Mouse (Mus musculus): Measurements from ENCODE around the gene 4921509C19Rik. TPM values are rescaled to one million over a fixed set of nuclear protein-coding genes. Genes with fewer than 3 reads are reported as not detected.
"Not testable (repeated sequence)": the region's sequence is repeated elsewhere in the genome, so short reads cannot be mapped to it uniquely, and the experiment has no call there.

4921509C19Rik gene
- not detected in 2 replicates for polyA plus RNA-seq (2012; rRNA removed)

DNA sequence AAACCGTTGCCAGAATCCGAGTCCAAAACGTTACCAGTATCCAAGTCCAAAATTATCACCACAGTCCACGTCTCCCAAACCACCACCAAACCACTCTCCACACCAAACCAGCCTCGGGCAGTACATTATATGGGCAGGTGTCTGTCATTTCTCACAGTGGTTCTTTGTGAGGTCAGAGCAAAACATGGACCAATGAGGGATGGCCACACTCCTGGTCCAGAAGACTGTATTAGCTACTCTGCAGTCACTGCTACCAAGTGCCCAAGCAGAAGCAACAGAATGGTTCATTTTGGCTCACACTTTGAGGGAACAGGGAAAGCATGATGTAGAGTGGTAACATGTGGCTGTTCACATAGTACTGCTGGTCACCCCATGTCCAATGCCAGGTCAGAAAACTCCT, at the start of gene 4921509C19Rik:
TSS of gene 4921509C19Rik (minus strand) at position 101 of the 400 bp plus-strand sequence.
- not testable (repeated sequence) for DNase-seq; H3K27ac ChIP-seq (ENCODE audit: insufficient read depth, low read depth, low read length); H3K27me3 ChIP-seq (replicated peaks; ENCODE audit: control insufficient read depth, insufficient read depth, low read length); H3K4me1 ChIP-seq (ENCODE audit: control insufficient read depth, insufficient read depth, low read length); H3K36me3 ChIP-seq (ENCODE audit: control insufficient read depth, insufficient read depth, low read length); H3K4me3 ChIP-seq (ENCODE audit: insufficient read depth, low read depth, low read length)
- WGBS = 81% methylated on average over 5 of the region's 5 CpGs

DNA sequence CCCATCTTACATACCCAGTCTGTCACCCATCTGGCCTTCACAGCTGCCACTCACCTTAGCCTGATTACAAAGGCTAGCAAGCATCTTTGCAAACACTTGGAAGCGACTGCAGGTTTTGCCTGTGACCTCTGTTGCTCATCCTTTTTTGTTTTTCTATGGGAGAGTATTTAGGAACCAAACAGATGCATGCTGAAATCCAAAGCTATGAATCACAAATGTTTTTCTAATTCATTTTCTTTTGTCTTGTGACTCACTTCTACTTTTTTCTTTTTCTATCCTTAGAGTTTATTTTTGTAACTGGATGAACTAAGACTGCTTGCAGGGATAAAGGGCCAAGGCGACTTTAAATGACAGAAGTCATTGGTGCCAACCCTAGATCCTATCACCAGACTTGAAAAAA, 49.6 kb upstream of the 4921509C19Rik start:
- TF ChIP-seq POLR2A (IDR thresholded peaks at IDR 0.05; ENCODE audit: low read depth, low read length) (no peak), CTCF (conservative IDR thresholded peaks at IDR 0.05; ENCODE audit: insufficient read depth, insufficient read length, low read depth, low read length) (no peak)

DNA sequence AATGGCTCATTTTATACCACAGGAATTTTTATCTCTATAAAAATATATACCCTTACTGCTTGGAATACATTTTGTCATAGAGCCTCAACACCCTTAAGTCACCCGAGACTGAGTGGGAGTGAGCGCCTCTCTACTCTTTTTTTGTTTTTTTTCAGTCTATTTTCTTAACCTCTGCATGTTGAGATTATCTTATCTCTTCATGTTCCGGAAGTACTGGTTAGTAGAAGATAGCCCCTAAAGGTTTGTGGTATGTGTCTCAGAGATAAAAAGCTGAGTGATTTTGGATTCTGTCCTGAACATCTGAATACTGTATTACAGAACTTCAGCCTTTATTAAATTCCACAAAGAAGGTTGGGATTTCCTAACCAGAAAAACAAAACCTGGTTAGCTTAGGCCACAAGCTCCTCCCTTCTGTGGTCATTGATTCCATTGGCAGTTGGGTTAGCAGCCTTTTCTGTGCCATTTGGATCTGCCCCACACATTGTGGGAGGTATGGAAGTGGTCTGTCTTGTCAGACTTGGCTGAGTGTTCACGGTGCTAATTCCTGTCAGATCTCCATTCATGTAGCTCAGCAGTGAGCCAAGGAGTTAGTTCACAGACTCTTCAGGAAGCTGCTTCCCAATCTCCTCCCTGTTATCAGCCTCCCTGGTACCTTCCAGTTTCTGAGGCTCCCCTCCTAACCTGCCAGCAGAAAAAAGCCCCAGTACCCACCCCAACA, 48.5 kb upstream of the 4921509C19Rik start:
- TF ChIP-seq CTCF (conservative IDR thresholded peaks at IDR 0.05; ENCODE audit: insufficient read depth, insufficient read length, low read depth, low read length) (no peak), POLR2A (IDR thresholded peaks at IDR 0.05; ENCODE audit: low read depth, low read length) (no peak)
- Histone ChIP-seq H3K4me1 (ENCODE audit: control insufficient read depth, insufficient read depth, low read length) (no peaks in the 10 kb centered on the region), H3K4me3 (ENCODE audit: insufficient read depth, low read depth, low read length) (no peak overlapping the region), H3K36me3 (ENCODE audit: control insufficient read depth, insufficient read depth, low read length) (no peaks in the 10 kb centered on the region), H3K27ac (ENCODE audit: insufficient read depth, low read depth, low read length) (no peak overlapping the region), H3K27me3 (replicated peaks; ENCODE audit: control insufficient read depth, insufficient read depth, low read length) (no peaks in the 10 kb centered on the region)
- DNase-seq = no peak
- WGBS = 57% methylated on average over 4 of the region's 4 CpGs

More for the DNA sequence above, 49.6 kb upstream of the 4921509C19Rik start:
- WGBS = 71% methylated on average over 2 of the region's 2 CpGs
- Histone ChIP-seq H3K27me3 (replicated peaks; ENCODE audit: control insufficient read depth, insufficient read depth, low read length) (no peaks in the 10 kb centered on the region), H3K27ac (ENCODE audit: insufficient read depth, low read depth, low read length) (no peak overlapping the region), H3K4me3 (ENCODE audit: insufficient read depth, low read depth, low read length) (no peak overlapping the region), H3K36me3 (ENCODE audit: control insufficient read depth, insufficient read depth, low read length) (no peaks in the 10 kb centered on the region), H3K4me1 (ENCODE audit: control insufficient read depth, insufficient read depth, low read length) (no peaks in the 10 kb centered on the region)
- DNase-seq = no peak

DNA sequence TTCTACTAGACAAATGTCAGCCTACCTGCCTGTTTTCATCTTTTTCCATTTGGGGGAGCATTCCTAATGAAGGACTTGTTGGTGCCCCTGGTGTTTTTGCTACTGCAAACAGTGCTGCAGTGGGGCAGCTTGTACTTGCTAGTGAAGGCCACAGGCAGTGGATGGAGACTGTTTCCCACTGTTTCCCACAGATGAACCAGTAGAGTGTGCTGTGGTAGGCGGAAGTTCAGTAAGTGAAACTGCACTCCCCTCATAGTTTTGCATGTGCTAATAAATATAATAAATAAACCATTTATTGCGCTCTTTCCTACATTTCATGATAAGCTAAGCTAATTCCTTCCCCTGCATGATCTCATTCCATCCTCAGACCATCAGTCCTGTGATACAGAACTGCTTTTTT, 43.0 kb upstream of the 4921509C19Rik start:
- Histone ChIP-seq H3K27me3 (replicated peaks; ENCODE audit: control insufficient read depth, insufficient read depth, low read length) (no peaks in the 10 kb centered on the region), H3K36me3 (ENCODE audit: control insufficient read depth, insufficient read depth, low read length) (peaks cover 8% of the 10 kb centered on the region; the same call in 1 of the 2 replicates), H3K27ac (ENCODE audit: insufficient read depth, low read depth, low read length) (no peak overlapping the region), H3K4me1 (ENCODE audit: control insufficient read depth, insufficient read depth, low read length) (no peaks in the 10 kb centered on the region), H3K4me3 (ENCODE audit: insufficient read depth, low read depth, low read length) (no peak overlapping the region)
- no peak for DNase-seq
- WGBS = 78% methylated on average over 2 of the region's 2 CpGs
- TF ChIP-seq POLR2A (IDR thresholded peaks at IDR 0.05; ENCODE audit: low read depth, low read length) = no peak
- TF ChIP-seq CTCF (conservative IDR thresholded peaks at IDR 0.05; ENCODE audit: insufficient read depth, insufficient read length, low read depth, low read length) = 0 out of 2 replicates have a peak, but pooled peaks have one; percentile 23

DNA sequence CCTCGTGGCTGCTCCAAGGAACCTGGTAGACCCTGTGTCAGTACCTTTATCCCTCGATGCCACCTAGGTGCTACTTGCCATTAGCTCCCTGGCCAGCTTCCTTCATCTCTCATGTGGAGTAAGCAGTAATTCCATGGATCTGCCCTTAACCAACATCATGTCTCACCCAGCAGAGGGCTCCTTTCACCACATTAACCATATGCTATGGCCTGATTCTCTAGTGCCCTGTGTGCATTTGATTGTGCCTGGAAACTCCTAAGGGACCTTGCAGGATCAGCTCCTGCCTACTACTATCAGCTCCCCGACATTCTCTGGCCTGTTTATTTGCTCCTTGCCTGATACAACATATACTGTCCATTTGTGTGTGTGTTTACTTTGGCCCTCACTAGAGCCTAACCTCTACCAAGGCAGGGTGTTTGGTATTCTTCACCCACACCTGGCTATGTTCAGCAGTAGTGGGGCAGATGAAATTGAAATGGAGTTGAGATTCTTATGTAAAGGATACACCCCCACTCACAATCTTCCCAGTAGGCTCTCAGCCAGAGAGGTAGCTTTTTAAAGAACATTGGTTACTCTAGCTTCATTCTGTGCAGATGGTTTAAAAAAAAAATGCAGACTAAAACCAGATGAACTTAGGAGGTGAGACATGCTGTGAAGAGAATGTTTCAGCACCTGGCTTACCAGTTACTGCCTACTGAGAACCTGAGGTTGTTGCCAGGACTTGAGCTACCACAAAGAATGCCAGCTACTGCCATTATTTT, 37.8 kb upstream of the 4921509C19Rik start:
- 78% methylated on average over 3 of the region's 3 CpGs for WGBS
- peaks cover 9% of the 10 kb centered on the region; the same call in 1 of the 2 replicates for H3K36me3 ChIP-seq (ENCODE audit: control insufficient read depth, insufficient read depth, low read length)

DNA sequence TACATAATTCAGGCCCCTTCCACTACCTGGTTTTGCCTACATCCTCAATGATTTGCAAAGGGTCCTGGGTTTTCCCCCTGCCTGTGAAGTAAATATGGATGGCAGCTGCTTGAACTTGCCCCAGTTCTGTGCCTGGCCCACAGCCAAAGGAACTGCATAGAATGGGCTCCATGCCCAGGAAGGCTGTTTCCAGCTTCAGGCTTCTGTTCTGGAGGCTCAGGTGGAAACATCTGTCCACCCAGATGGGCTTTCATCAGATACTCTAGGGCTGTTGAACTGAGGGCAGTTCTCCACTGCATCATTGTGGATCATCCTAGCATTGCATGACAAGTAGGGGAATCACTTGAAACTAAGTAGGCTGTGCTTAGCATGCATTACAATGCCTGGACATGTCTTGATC, 36.2 kb upstream of the 4921509C19Rik start:
- TF ChIP-seq POLR2A (IDR thresholded peaks at IDR 0.05; ENCODE audit: low read depth, low read length) = no peak
- DNase-seq = peak; percentile 70
- Histone ChIP-seq H3K4me1 (ENCODE audit: control insufficient read depth, insufficient read depth, low read length) (no peaks in the 10 kb centered on the region), H3K27me3 (replicated peaks; ENCODE audit: control insufficient read depth, insufficient read depth, low read length) (no peaks in the 10 kb centered on the region), H3K27ac (ENCODE audit: insufficient read depth, low read depth, low read length) (no peak overlapping the region), H3K36me3 (ENCODE audit: control insufficient read depth, insufficient read depth, low read length) (peaks cover 9% of the 10 kb centered on the region), H3K4me3 (ENCODE audit: insufficient read depth, low read depth, low read length) (no peak overlapping the region)

More for the DNA sequence above, 37.8 kb upstream of the 4921509C19Rik start:
- no peak overlapping the region for H3K4me3 ChIP-seq (ENCODE audit: insufficient read depth, low read depth, low read length)
- no peaks in the 10 kb centered on the region for H3K4me1 ChIP-seq (ENCODE audit: control insufficient read depth, insufficient read depth, low read length)
- no peak overlapping the region for H3K27ac ChIP-seq (ENCODE audit: insufficient read depth, low read depth, low read length)
- peak; percentile 17; the same call in 1 of the 2 replicates for TF ChIP-seq CTCF (conservative IDR thresholded peaks at IDR 0.05; ENCODE audit: insufficient read depth, insufficient read length, low read depth, low read length)
- TF ChIP-seq POLR2A (IDR thresholded peaks at IDR 0.05; ENCODE audit: low read depth, low read length) = no peak
- H3K27me3 ChIP-seq (replicated peaks; ENCODE audit: control insufficient read depth, insufficient read depth, low read length) = no peaks in the 10 kb centered on the region
- peak; percentile 14 for DNase-seq

DNA sequence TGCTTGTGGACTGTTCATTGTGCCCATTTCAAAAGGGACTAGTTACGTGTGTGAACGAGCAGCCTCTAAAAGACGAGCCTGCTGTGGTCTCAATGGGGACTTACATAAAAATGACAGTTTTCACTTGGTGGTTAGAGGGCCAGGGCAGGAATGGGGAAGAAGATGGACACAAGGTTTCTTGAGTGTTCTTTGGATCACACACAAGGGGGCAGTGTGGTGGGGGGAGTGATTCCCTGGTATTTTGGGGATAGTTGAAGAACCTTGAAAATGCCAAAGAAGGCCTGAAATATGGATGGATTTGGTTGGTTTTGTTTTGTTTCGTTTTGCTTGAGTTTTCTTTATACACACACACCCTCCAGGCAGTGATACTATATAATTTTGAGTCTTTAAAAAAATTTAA, 28.3 kb upstream of the 4921509C19Rik start:
- TF ChIP-seq POLR2A (IDR thresholded peaks at IDR 0.05; ENCODE audit: low read depth, low read length) (no peak), CTCF (conservative IDR thresholded peaks at IDR 0.05; ENCODE audit: insufficient read depth, insufficient read length, low read depth, low read length) (no peak)
- peaks cover 19% of the 10 kb centered on the region for H3K36me3 ChIP-seq (ENCODE audit: control insufficient read depth, insufficient read depth, low read length)
- H3K4me3 ChIP-seq (ENCODE audit: insufficient read depth, low read depth, low read length) = no peak overlapping the region

More for the DNA sequence above, 28.3 kb upstream of the 4921509C19Rik start:
- Histone ChIP-seq H3K27ac (ENCODE audit: insufficient read depth, low read depth, low read length) (no peak overlapping the region), H3K27me3 (replicated peaks; ENCODE audit: control insufficient read depth, insufficient read depth, low read length) (no peaks in the 10 kb centered on the region), H3K4me1 (ENCODE audit: control insufficient read depth, insufficient read depth, low read length) (no peaks in the 10 kb centered on the region)
- WGBS = 86% methylated on average over 4 of the region's 4 CpGs
- no peak for DNase-seq

All from kidney, adult 2 months (tissue).